Mouse (Mus musculus) layer of hippocampus, adult 11-12 months (tissue): ENCODE measurements at regions not wholly inside any gene's neighbourhood (a gene's known extent, or its start where the extent isn't known, plus 50 kb on each side); places are given as distances from the start of the nearest gene placed in this dataset.

Experiments
- DNase-seq: peaks from one replicate; pipeline ENCODE4 v3.0.0; 2022; ENCODE audit warnings: low spot score

- DNase-seq: no peak
Observed at GRCm38 (mm10) chr11:32978899-32979298, 154.5 kb upstream of the Smim23 start.

DNA sequence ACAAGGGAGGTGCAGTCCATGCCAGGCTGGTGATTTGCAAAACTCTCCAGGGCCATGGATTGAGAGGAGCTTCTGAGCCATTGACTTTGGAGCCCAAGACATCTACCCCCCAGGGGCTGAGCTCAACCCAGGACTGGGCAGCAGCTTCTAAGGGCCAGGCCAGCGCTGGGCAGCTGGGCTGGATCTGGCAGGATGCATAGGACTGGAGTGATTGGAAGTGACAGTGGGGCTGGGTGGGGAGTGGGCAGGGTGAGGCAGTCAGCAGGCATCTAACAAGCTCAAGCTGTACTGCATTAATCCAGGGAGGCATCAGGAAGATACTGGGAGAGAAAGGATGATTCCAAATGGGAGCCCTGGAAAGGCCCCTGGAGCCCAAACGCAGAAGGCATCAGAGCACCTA lies 152.2 kb upstream of the Smim23 start:
- DNase-seq: no peak

GRCm38 (mm10) chr11:32973453-32973852 lies 149.0 kb upstream of the Smim23 start:
- no peak for DNase-seq

GRCm38 (mm10) chr11:32965418-32965817 lies 141.0 kb upstream of the Smim23 start:
- no peak for DNase-seq

- no peak for DNase-seq
Observed at GRCm38 (mm10) chr11:32963625-32964293, 139.4 kb upstream of the Smim23 start.

- no peak for DNase-seq
Observed at GRCm38 (mm10) chr11:32961600-32961999, 137.2 kb upstream of the Smim23 start.

GRCm38 (mm10) chr11:32958961-32959360 lies 134.6 kb upstream of the Smim23 start:
- DNase-seq: no peak

GRCm38 (mm10) chr11:32956993-32957392 lies 132.6 kb upstream of the Smim23 start:
- peak; percentile 61 for DNase-seq

- DNase-seq: no peak
Observed at GRCm38 (mm10) chr11:32952271-32952670, 127.9 kb upstream of the Smim23 start.

- no peak for DNase-seq
Observed at GRCm38 (mm10) chr11:32948132-32948531, 123.7 kb upstream of the Smim23 start.

DNA sequence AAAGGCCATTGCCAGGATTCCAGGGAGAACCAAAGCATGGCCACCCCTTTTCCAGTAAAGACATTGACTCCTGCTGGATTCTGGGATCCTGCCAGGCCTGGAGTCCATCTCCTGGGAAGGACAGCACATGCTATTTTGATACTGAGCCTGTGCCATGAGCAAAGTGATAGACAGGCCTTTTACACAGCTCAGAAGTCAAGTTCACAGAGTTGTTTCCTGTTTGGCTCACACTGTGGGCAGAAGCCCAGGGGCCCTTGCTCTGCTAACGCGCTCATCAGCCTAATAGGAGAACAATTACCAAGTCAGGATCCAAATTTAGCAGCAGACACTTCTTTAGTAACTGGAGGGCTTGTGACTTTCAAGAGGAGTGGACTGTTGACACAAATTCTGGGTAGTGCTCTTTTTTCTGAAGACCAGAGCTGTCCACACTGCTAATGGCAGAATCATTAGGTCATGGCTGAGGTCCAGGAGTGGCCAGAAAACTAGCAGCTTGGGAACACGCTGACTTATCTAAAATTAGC lies 122.1 kb upstream of the Smim23 start:
- DNase-seq: no peak

DNA sequence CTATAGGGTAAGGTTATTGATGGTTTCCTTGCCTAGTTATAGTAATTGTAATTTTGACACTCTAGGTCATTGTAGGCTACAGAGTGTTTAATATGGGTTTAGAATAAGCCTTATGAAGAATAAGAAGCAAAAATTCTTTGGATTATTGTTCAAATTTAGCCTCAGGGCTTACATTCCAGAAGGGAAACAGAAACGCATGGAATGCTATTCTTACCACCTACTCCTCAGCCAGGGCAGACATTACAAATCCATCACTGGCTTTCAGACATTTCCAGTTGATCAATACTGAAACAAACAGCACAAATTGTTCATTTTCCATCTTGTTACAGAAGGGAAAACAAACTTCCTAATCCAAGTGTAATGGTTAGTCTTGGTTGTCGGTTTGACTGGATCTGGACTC lies 120.7 kb upstream of the Smim23 start:
- no peak for DNase-seq

GRCm38 (mm10) chr11:32941331-32942009 lies 117.1 kb upstream of the Smim23 start:
- peak; percentile 61 for DNase-seq

DNA sequence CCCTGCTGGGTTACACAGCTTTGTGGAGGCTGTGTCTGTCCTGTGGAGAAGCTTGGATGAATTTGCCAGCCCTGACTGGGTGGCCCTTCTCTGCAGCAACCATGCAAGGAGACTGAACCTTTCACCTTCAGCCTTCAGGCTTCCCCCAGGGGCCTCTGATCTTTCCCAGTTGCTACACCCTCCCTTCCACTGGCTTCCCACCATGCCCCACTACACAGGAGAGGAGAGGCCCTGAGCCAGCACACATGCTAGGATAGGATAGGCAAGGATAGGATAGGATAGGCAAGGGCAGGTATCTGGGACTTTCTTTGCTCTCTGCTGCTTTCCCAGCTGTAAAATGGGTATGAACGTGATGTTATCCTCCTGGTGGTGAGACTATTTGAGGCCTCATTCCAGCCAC lies 114.7 kb upstream of the Smim23 start:
- no peak for DNase-seq

DNA sequence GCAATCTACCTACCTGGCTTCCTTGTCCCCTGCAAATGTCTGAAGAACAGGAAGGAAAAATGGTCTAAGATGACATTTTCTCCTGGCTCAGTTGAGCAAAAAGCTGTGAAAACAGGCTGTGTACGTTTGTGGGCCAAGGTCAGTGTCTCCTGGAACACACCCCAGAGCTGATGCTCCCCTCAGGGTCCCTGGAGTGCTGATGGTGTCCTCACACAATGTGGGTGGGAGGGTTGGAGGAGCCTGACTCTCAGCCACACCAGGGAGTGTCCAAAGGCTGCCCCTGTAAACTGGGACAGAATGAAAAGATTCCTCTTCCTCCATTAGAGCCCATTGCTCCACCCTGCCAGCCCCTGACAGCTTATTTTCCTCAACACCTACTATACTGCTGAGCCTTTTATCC lies 112.8 kb upstream of the Smim23 start:
- DNase-seq: no peak

DNA sequence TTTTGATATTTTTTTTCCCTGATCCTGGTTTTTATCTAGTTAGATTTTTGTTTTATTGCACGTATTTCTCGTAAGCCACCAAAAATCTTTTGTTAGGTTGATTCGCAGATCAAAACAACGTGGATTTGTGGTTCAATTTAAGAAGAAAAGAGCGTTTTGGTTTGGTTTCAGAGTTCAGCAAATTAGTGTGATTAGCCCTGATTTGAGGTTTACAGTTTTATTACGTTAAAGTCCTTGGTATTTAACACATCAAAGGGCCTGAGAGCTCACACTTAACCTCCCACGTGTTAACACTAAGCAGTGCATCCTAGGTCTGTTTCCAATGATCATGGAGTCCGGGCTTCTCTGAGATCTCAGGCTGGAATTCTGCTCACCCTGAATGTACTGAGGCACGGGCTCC lies 107.5 kb upstream of the Smim23 start:
- no peak for DNase-seq

DNA sequence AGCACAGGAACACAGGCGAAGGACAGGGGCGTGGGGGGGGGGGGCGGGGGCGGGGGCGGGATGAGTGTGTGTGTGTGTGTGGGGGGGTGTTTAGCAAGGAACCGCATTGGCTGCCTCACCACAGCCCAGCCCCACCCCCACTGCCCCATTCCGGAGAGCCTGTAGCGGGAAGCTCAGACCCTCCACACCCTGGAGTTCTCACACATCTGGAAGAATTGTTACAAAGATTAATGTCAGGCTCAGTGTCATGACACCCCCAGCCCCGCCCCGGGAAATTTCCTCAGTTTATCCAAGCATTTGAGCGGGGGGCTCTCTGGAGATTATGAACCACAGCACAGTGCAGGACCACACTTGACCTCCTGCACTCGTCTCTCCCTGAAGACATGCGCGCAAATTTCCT lies 106.6 kb upstream of the Smim23 start:
- no peak for DNase-seq

DNA sequence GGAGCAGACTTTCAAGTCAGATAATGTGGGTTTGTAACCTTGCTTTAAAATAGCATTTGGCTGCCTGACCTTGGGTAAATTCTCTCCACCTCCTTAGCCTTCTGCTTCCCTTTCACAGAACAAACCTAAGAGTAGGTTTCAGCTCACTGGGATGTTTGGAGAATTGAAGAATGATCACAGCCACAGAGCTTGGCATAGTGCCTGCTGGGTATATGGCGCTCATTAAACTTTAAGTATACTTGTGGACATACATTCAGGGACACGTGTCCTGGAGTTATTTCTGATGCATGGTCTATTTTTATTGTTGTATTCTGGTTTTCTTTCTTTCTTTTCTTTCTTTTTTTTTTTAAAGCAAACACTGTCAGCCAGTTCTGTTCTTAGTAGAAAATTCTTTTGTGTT lies 104.4 kb upstream of the Smim23 start:
- DNase-seq: no peak

- no peak for DNase-seq
Observed at GRCm38 (mm10) chr11:32925421-32926271, 101.2 kb upstream of the Smim23 start.

DNA sequence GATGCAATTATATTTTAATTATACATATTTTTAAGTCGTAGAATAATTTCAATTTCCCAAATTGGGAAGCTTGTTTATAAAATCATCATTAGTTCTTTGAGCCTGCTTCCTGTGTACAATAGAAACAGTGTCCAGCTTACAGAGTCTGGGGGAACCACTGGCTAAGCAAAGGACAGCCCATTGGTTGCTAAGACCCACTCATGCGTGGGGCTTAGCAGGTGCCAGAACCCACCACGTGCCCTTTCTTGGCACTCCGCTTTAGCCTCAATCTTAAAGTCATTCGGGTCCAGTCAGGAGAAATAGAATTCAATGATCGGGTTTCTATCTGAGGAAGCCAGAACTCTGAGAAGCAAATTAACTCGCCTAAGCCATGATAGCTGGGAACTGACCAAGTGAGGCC lies 100.5 kb upstream of the Smim23 start:
- DNase-seq: no peak

GRCm38 (mm10) chr11:32913071-32913470 lies 88.7 kb upstream of the Smim23 start:
- DNase-seq: no peak

DNA sequence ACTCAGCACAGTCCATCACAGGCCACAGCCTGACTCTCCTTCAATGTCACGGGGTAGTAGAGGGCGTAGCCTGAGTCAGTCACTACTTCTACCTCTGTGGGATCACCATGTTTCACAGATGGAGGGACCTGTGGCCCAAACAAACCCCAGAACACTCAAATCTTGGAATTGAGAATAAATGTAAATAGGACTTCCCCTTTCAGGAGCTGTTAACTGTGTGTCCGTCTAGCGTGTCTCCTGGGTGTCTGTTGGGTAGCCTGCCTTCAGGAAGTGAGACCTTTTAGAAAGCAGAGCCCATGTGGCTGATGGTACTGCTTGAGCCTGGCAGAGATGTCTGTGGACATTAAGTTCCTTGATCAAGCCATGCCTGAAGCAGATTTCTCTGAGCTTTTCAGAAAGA lies 87.4 kb upstream of the Smim23 start:
- no peak for DNase-seq
